Mouse (Mus musculus) cerebral cortex, adult 2 months (tissue): Measurements from ENCODE around the gene Phf13.

Experiments
- WGBS: fragments of 180-500 bp; shearing (Covaris S2); methylation state at CpG from one replicate; pipeline ENCODE4 v1.1.7; 2018; 5-methylcytosine and 5-hydroxymethylcytosine counted together

The Phf13 gene

GRCm38 (mm10) chr4:151996173-151996950 is at the start of gene Phf13:
Gene Phf13, minus strand, starts transcription at chr4:151996258.
- WGBS = under 1% methylated on average over 90 of the region's 94 CpGs

DNA sequence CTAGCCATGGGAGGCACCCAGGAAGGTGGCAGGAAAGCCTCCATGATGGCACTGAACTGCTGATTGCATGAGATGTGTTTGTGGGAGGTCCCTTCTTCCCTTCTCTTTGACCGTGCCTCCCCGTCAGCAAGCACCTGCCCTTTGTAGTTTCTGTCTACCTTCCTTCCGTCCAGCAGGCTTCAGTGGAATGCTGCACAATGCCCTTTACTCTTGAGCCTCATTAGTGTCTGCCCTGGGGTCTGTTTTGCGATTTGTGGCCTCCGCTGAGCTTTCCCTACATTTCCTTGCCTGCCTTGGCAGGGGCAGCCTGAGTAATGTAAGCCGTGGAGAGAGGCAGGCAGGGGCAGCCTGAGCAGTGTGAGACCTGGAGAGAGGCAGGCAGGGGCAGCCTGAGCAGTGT is 48.6 kb upstream of the Phf13 start:
- WGBS = 67% methylated on average over 6 of the region's 6 CpGs

DNA sequence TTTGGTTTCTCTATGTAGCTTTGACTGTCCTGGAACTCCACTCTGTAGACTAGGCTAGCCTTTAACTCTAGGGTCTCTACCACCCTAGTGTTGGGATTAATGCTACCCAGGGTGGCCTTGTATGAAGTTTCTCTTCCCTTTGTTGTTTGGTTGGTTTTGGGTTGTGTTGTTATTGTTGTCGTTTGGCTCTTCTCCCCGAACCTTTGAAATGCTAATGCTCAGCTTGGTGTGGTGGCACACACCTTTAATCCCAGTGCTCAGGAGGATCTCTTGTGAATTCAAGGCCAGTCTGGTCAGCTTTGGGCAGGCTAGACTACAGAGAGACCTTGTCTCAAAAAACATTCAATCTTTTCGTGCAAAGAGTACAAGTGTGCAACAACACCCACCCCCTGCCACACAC is 47.1 kb upstream of the Phf13 start:
- WGBS = 79% methylated on average over 3 of the region's 3 CpGs

DNA sequence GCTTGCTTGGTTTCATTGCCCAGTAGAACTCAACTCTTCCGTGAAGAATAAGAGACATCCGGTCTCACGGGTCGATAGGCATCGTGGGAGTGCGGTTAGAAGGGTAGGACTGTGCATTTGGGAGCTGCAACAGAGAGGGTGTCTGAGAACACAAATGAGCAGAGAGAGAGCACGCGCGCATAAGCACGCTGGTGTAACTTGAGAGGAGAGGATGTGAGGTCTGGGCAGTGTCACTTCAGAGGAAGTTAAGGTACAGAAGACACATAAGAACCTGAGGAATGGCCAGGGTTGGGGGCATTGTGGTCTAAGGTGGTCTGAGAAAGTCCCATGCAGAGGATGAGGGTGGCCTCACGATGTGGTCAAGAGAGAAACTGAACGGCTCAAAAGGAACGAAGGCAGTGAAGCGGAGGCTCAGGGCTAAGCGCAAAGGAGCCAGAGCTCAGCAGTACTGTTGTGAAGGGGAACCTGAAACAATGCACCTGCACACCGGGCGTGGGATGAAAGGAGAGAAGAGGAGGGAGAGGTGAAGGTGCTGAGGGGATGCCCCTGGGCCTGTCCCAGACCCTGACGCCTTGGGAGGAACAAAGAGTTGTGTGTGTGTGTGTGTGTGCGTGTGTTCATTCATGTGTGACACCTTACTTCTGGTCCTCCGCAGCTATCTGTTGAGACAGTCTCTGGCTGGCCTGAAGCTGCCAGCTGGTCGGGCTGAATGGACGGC is 46.0 kb upstream of the Phf13 start:
- WGBS = 95% methylated on average over 22 of the region's 22 CpGs

GRCm38 (mm10) chr4:152039831-152040310 is 43.8 kb upstream of the Phf13 start:
- WGBS = 4% methylated on average over 25 of the region's 25 CpGs

DNA sequence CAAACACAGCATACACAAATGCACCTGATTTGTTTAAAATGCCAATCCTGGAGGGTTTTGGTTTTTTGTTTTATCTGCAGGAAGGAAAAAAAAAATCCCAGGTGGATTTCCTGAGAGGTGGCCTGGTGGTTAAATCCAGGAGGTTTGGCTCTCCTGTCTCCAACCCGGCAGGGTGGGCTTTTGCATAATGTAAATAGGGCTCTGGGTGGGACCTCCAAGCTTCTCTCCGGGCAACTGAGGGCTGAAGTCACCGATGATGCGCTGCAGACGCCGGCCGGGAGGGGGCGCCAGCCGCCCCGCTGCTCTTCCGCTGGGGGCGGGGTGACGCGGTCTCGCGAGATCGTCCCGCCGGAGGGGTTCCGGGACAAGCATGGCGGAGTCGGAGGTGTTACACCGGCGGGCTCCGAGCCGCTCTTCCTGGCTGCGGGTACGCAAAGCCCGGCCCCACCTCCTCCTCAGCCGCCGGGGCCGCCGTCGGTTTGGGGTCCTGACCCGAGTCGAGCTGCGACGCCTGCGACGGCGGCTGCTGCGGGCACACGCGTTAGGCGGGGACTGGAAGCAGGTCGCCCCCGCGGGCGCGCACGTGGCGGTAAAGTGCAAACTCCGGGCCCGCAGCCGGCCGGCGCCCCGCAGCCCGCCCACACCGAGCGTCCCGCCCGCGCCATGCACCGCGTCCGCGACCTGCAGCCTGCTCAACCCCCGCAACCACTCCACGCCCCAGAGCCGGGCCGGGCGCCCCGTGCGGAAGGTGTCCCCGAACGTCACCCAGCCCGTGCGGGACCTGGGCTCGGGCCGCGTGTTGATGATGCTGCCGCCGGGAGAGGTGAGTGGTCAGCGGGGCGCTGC is 43.1 kb upstream of the Phf13 start, which contains the start of gene Nol9:
Nol9 (plus strand) TSS at position 337 of the 846 bp plus-strand sequence.
- WGBS = under 1% methylated on average over 86 of the region's 86 CpGs

- 45% methylated on average over 10 of the region's 10 CpGs for WGBS
Measured at GRCm38 (mm10) chr4:152038225-152038984, 42.3 kb upstream of the Phf13 start, which contains the start of gene Tas1r1. Gene Tas1r1, minus strand, starts transcription at chr4:152038568.

GRCm38 (mm10) chr4:152036464-152036863 is 40.4 kb upstream of the Phf13 start:
- 88% methylated on average over 6 of the region's 6 CpGs for WGBS

- 95% methylated on average over 13 of the region's 13 CpGs for WGBS
Measured at GRCm38 (mm10) chr4:152032922-152033321, 36.9 kb upstream of the Phf13 start.

GRCm38 (mm10) chr4:152029997-152030396 is 33.9 kb upstream of the Phf13 start:
- 46% methylated on average over 4 of the region's 4 CpGs for WGBS

DNA sequence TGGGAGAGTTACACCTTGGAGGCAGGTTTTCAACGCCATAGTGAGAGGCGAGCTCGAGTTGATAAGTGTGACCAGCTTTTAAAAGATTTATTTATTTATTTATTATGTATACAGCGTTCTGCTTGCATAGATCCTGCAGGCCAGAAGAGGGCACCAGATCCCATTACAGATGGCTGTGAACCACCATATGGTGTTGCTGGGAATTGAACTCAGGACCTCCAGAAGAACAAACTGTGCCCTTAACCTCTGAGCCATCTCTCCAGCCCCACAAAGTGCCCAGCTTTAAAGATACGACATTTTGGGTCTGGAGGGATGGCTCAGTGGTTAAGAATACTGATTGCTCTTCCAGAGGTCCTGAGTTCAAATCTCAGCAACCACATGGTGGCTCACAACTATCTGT is 33.0 kb upstream of the Phf13 start:
- WGBS = 41% methylated on average over 5 of the region's 5 CpGs

- 50% methylated on average over 15 of the region's 15 CpGs for WGBS
Measured at GRCm38 (mm10) chr4:152028456-152028855, 32.4 kb upstream of the Phf13 start.

DNA sequence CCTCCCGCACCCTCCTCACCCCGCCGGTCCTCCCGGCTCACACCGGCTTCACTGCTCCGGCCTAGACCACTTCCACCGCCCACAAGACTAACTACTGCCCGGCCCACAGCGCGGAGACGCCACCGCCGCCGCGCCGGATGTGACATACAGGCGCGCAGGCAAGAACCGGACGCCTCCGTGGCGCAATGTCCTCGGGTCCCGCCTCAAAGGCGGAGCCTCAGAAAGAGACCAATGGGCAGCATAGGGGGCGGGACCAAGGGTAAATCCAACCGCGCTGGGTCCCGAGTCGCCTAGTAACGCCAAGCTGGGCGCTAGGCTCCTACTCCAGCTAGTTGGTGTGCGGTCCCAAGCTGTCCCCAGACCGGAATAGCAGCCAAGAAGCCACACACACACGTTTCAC is 31.5 kb upstream of the Phf13 start, which contains the start of gene Zbtb48:
Zbtb48 (minus strand) TSS at position 148 of the 400 bp plus-strand sequence.
- WGBS = 0% methylated on average over 35 of the region's 35 CpGs

- WGBS = 1% methylated on average over 41 of the region's 41 CpGs
Measured at GRCm38 (mm10) chr4:152026751-152027508, 30.9 kb upstream of the Phf13 start.

GRCm38 (mm10) chr4:152024525-152024924 is 28.5 kb upstream of the Phf13 start:
- 93% methylated on average over 11 of the region's 11 CpGs for WGBS

GRCm38 (mm10) chr4:152022506-152022905 is 26.4 kb upstream of the Phf13 start:
- WGBS = 40% methylated on average over 8 of the region's 8 CpGs

DNA sequence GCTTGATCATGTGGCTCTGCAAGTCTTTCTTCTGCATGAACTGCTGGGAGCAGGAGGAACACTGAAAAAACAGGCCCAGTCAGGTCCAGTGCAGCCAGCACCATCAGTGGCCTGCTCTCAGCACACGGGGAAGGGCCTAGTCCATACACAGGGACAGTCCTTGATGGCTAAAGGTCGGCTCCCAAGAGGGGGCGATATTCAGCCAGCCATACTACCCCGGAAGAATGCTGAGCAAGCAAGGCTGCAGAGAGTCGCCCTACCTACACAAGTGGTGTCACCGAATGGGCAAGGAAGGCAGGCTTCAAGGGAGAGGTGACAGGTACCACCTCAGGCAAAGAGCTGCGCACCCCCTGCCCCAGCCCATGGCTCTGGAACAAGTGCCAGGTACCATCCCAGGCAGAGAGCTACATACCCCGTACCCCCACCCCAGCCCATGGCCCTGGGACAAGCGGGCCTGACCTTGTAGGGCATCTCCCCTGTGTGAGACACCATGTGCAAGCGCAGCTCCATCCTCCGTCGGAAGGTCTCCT is 25.6 kb upstream of the Phf13 start:
- 76% methylated on average over 12 of the region's 12 CpGs for WGBS

DNA sequence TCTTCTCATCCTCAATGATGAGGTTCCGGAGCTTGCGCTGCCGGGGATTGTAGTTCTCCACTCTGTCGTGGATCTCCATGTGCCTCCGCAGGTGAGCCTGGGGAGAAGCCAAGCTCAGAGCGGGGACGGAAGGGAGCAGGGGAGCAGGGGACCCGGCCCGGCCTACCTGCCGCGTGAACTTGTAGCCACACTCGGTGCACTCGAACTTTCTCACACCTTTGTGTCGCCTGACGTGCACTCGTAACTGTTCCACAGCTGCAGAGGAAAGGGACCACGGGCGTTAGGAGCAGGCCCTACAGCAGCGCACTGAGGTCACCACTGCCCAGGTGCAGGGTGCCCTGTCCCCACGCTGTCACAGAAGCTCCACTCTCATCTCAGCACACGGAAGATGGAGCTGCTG is 24.0 kb upstream of the Phf13 start:
- WGBS = 95% methylated on average over 21 of the region's 21 CpGs

DNA sequence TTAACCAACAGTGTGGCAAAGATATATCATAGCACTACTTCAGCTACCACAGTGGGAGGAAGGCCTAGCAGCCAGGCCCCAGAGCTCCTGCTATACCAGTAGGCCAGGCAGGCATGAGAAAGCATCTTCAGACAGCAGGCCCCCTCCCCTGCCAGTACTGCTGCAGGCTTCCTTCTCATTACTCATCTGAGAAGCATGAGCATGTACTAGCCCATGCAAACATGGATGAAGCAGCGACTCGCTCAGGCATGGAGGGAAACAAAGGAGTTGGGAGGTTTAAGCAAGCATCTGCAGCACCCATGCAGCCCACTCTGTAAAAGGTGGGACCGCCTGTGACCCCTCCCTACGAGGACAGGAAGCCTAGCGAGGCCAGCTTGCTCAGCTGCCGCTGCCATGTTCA is 23.0 kb upstream of the Phf13 start:
- WGBS = 82% methylated on average over 6 of the region's 6 CpGs
